Mouse (Mus musculus) heart, embryonic 14.5 days (tissue): ENCODE results near the gene Gnai3. TPM values are rescaled to one million over a fixed set of nuclear protein-coding genes. Genes with fewer than 3 reads are reported as not detected.
A peak's percentile ranks its signal among the peaks of the same experiment; 100 is the strongest.

Experiments used
- ATAC-seq: fragments of 200-750 bp; cut with Nextera tagmentation; 2 replicates; pipeline ENCODE4 v1.8.0; 2017; ENCODE audit warnings: low read depth, moderate TSS enrichment; ENCODE audit not compliant: insufficient number of reproducible peaks, insufficient read depth, low FRiP score
- H3K27ac ChIP-seq, 2 experiments: fragments of 200-500 bp in 1 of 2; fragments of 300-500 bp in 1 of 2; sonication (generic) in 1 of 2; replicated peaks in 1 of 2; 2 replicates each; pipeline ENCODE4 v1.5.1; 2012 to 2014; ENCODE audit warnings: low read depth in 2 of 2, low read length in 2 of 2, control low read depth in 1 of 2, mild to moderate bottlenecking in 1 of 2, mixed read lengths in 1 of 2; ENCODE audit not compliant: control insufficient read depth in 1 of 2, insufficient read depth in 1 of 2
- H3K27me3 ChIP-seq: fragments of 300-500 bp; sonication (generic); 2 replicates; pipeline ENCODE4 v1.6.1; 2014; ENCODE audit warnings: mild to moderate bottlenecking, low read length, control low read depth; ENCODE audit not compliant: control insufficient read depth, insufficient read depth
- H3K36me3 ChIP-seq: fragments of 300-500 bp; sonication (generic); 2 replicates; pipeline ENCODE4 v1.6.1; 2014; ENCODE audit warnings: mild to moderate bottlenecking, control low read depth, low read length, mixed read lengths; ENCODE audit not compliant: control insufficient read depth, insufficient read depth
- H3K4me1 ChIP-seq, 2 experiments: fragments of 200-500 bp in 1 of 2; fragments of 300-500 bp in 1 of 2; sonication (generic) in 1 of 2; 2 replicates each; pipeline ENCODE4 v1.6.1; 2012 to 2014; ENCODE audit warnings: low read length in 2 of 2, control low read depth in 1 of 2, mixed read lengths in 1 of 2; ENCODE audit not compliant: control insufficient read depth in 2 of 2, insufficient read depth in 2 of 2
- H3K4me2 ChIP-seq: fragments of 300-500 bp; sonication (generic); 2 replicates; pipeline ENCODE4 v1.6.1; 2014; ENCODE audit warnings: mild to moderate bottlenecking, low read length
- H3K4me3 ChIP-seq, 2 experiments: fragments of 200-500 bp in 1 of 2; fragments of 300-500 bp in 1 of 2; sonication (generic) in 1 of 2; 2 replicates each; pipeline ENCODE4 v1.5.1; 2012 to 2014; ENCODE audit warnings: low read length in 2 of 2, mild to moderate bottlenecking in 2 of 2, control low read depth in 1 of 2, low read depth in 1 of 2, moderate library complexity in 1 of 2; ENCODE audit not compliant: control insufficient read depth in 1 of 2, insufficient read depth in 1 of 2
- H3K9ac ChIP-seq: fragments of 300-500 bp; sonication (generic); 2 replicates; pipeline ENCODE4 v1.6.1; 2014; ENCODE audit warnings: mild to moderate bottlenecking, low read length
- H3K9me3 ChIP-seq: fragments of 300-500 bp; sonication (generic); 2 replicates; pipeline ENCODE4 v1.6.1; 2016; ENCODE audit warnings: low read length, control low read depth; ENCODE audit not compliant: control insufficient read depth
- WGBS: fragments of 180-500 bp; shearing (Covaris S2); extraction: QIAGEN DNeasy Blood & Tissue Kit; methylation state at CpG from one replicate; pipeline ENCODE4 v1.1.7; 2014; 5-methylcytosine and 5-hydroxymethylcytosine counted together
- polyA plus RNA-seq: library from polyadenylated mRNA; unstranded; fragments of >200 nt; fragmentation: Nextera tagmentation; extraction: Ambion mirVana; gene quantifications from 2 replicates; pipeline ENCODE4 v1.2.1, GENCODE M21; 2014

Gnai3 gene
- polyA plus RNA-seq, 1 experiment from 2014 or later = 74.0 TPM

GRCm38 (mm10) chr3:108154656-108155055, 8.7 kb upstream of the Gnai3 start, which contains the start of gene Gpr61:
TSS of gene Gpr61 (minus strand) at chr3:108154882.
- Histone ChIP-seq H3K36me3 (no peaks in the 10 kb centered on the region), H3K27me3 (no peaks in the 10 kb centered on the region), H3K4me1 (peaks cover 15 to 19% of the 10 kb centered on the region in 2 experiments), H3K27ac (no peak within 1 kb of the TSS), H3K9me3 (no peaks in the 10 kb centered on the region), H3K4me2 (no peak within 1 kb of the TSS), H3K9ac (no peak within 1 kb of the TSS), H3K4me3 (no peak within 1 kb of the TSS)
- no peak for ATAC-seq
- WGBS = 33% methylated on average over 4 of the region's 4 CpGs

- Histone ChIP-seq H3K27me3 (no peaks in the 10 kb centered on the region), H3K36me3 (no peaks in the 10 kb centered on the region), H3K4me1 (peaks cover 0 to 2% of the 10 kb centered on the region in 2 experiments; a peak in 2 of 4 replicates), H3K4me3 (no peak overlapping the region), H3K27ac (no peak overlapping the region), H3K9ac (no peak overlapping the region), H3K9me3 (no peaks in the 10 kb centered on the region), H3K4me2 (no peak overlapping the region)
- 90% methylated on average over 3 of the region's 3 CpGs for WGBS
- no peak for ATAC-seq
Observed at GRCm38 (mm10) chr3:108152290-108152689, 6.3 kb upstream of the Gnai3 start.

GRCm38 (mm10) chr3:108147386-108148235, 1.7 kb upstream of the Gnai3 start:
- Histone ChIP-seq H3K9ac (no peak overlapping the region), H3K27me3 (no peaks in the 10 kb centered on the region), H3K36me3 (no peaks in the 10 kb centered on the region), H3K9me3 (no peaks in the 10 kb centered on the region), H3K4me2 (0 out of 2 replicates have a peak overlapping the region, but pooled peaks have one; percentile 23), H3K4me1 (peaks cover 4 to 21% of the 10 kb centered on the region in 2 experiments; a peak in 3 of 4 replicates), H3K4me3 (no peak overlapping the region), H3K27ac (no peak overlapping the region)
- 63% methylated on average over 11 of the region's 11 CpGs for WGBS
- peak; percentile 54; the same call in 1 of the 2 replicates for ATAC-seq

DNA sequence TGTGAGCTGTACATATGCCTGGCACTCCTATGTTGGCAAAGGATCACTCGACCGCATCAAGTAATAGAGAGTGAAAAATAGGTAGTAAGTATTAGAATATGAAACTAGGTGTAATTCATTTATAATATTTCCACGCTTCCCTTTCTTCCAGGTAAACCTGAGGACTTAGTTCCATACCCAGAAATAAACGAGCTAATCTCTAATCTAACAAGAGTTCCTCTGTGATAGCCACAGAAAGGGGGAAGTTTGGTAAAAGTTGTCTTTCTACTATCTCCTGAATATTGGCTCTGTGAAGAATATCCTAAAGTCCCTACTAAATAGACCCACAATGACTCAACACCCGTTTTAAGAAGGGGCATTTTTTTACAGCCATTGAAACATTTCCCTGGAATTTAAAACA, 725 bp upstream of the Gnai3 start:
- no peaks in the 10 kb centered on the region for H3K36me3 ChIP-seq
- H3K27ac ChIP-seq = peak overlapping the region in 1 of 2 experiments; percentile 92; a peak in 1 of 4 replicates
- no peak for ATAC-seq
- peak overlapping the region; percentile 85 for H3K4me2 ChIP-seq
- no peaks in the 10 kb centered on the region for H3K27me3 ChIP-seq
- WGBS = 47% methylated on average over 5 of the region's 5 CpGs
- H3K4me3 ChIP-seq = peak overlapping the region; percentile 66 to 93
- H3K9me3 ChIP-seq = no peaks in the 10 kb centered on the region
- peak overlapping the region; percentile 90 for H3K9ac ChIP-seq
- H3K4me1 ChIP-seq = peaks cover 4 to 21% of the 10 kb centered on the region in 2 experiments; a peak in 3 of 4 replicates

- 77% methylated on average over 4 of the region's 4 CpGs for WGBS
- ATAC-seq = no peak
- no peak overlapping the region for H3K4me2 ChIP-seq
Observed at GRCm38 (mm10) chr3:108140786-108141185, 5.2 kb downstream of the Gnai3 start.

DNA sequence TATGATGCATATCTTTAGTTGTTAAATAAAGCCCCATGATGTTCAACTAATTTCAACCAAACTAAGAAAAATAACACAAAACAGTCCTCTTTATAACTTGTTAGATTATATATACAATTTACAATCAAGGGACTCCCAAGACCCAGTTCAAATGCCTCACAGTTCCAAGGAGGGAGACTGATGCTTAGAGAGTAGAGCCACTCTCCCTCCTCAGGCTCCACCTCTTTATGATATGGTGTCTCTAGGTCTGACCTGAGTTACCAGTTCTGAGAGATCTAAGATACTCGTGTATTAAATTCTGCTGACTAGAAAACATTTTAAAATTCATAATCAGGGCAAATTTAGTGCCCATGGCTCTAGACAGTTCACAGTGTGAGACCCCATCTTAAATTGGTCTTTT, 6.8 kb downstream of the Gnai3 start:
- Histone ChIP-seq H3K4me3 (no peak overlapping the region), H3K27me3 (no peaks in the 10 kb centered on the region), H3K36me3 (peaks cover 23% of the 10 kb centered on the region), H3K9me3 (no peaks in the 10 kb centered on the region), H3K27ac (no peak overlapping the region), H3K4me1 (peaks cover 0 to 11% of the 10 kb centered on the region in 2 experiments; a peak in 3 of 4 replicates), H3K4me2 (no peak overlapping the region), H3K9ac (no peak overlapping the region)
- ATAC-seq = no peak
- WGBS = 78% methylated on average over 1 of the region's 1 CpGs

More at GRCm38 (mm10) chr3:108140786-108141185, 5.2 kb downstream of the Gnai3 start:
- Histone ChIP-seq H3K27me3 (no peaks in the 10 kb centered on the region), H3K27ac (no peak overlapping the region), H3K9ac (no peak overlapping the region), H3K4me1 (peaks cover 0 to 19% of the 10 kb centered on the region in 2 experiments; a peak in 2 of 4 replicates), H3K36me3 (peaks cover 23% of the 10 kb centered on the region), H3K9me3 (no peaks in the 10 kb centered on the region), H3K4me3 (no peak overlapping the region)

GRCm38 (mm10) chr3:108134701-108135100, 11.2 kb downstream of the Gnai3 start:
- Histone ChIP-seq H3K36me3 (peaks cover 11% of the 10 kb centered on the region), H3K27ac (no peak overlapping the region), H3K9me3 (no peaks in the 10 kb centered on the region), H3K4me2 (no peak overlapping the region), H3K9ac (no peak overlapping the region), H3K4me3 (no peak overlapping the region), H3K4me1 (peaks cover 10 to 37% of the 10 kb centered on the region in 2 experiments), H3K27me3 (no peaks in the 10 kb centered on the region)
- ATAC-seq = no peak
- 69% methylated on average over 11 of the region's 11 CpGs for WGBS
